Mouse (Mus musculus) c-Kit-positive CD71-positive TER-119-negative erythroid progenitor cells, embryonic 14.5 days (primary cell): ENCODE measurements around the gene Zfp661.

ENCODE experiments used
- DNase-seq: peaks from one replicate; pipeline ENCODE4 v3.0.0-alpha.2; 2013; ENCODE audit warnings: low read depth

The Zfp661 gene

GRCm38 (mm10) chr2:127550446-127550845 lies 36.4 kb downstream of the Zfp661 start:
- DNase-seq, result no peak

- DNase-seq, result no peak
Observed at GRCm38 (mm10) chr2:127549711-127550110, 37.2 kb downstream of the Zfp661 start.

- peak; percentile 24 for DNase-seq
Observed at GRCm38 (mm10) chr2:127548342-127549074, 38.4 kb downstream of the Zfp661 start.

GRCm38 (mm10) chr2:127541697-127542096 lies 45.2 kb downstream of the Zfp661 start:
- DNase-seq, result no peak

- DNase-seq, result no peak
Observed at GRCm38 (mm10) chr2:127541185-127541584, 45.7 kb downstream of the Zfp661 start, which contains the start of gene Prom2. TSS of gene Prom2 (minus strand) at chr2:127541467.

- no peak for DNase-seq
Observed at GRCm38 (mm10) chr2:127539494-127539893, 47.4 kb downstream of the Zfp661 start.

GRCm38 (mm10) chr2:127537548-127537947 lies 49.3 kb downstream of the Zfp661 start:
- no peak for DNase-seq

GRCm38 (mm10) chr2:127535363-127535762 lies 51.5 kb downstream of the Zfp661 start:
- DNase-seq, result no peak

- peak; percentile 16 for DNase-seq
Observed at GRCm38 (mm10) chr2:127532379-127532778, 54.5 kb downstream of the Zfp661 start.

- DNase-seq, result no peak
Observed at GRCm38 (mm10) chr2:127531592-127531991, 55.3 kb downstream of the Zfp661 start.

GRCm38 (mm10) chr2:127530418-127530817 lies 56.5 kb downstream of the Zfp661 start:
- no peak for DNase-seq

GRCm38 (mm10) chr2:127525004-127525775 lies 61.7 kb downstream of the Zfp661 start:
- no peak for DNase-seq
